Mouse (Mus musculus) intestine, postnatal 0 days (tissue): ENCODE data around the gene Fam43b. TPM values are rescaled to one million over a fixed set of nuclear protein-coding genes. Genes with fewer than 3 reads are reported as not detected.
A peak's percentile ranks its signal among the peaks of the same experiment; 100 is the strongest.

Experiments used
- ATAC-seq: fragments of 200-750 bp; cut with Nextera tagmentation; 2 replicates; pipeline ENCODE4 v1.8.0; 2017; ENCODE audit warnings: mild to moderate bottlenecking, moderate TSS enrichment, moderate library complexity
- H3K27ac ChIP-seq: fragments of 300-500 bp; sonication (generic); 2 replicates; pipeline ENCODE4 v1.5.1; 2014; ENCODE audit warnings: mild to moderate bottlenecking, low read depth, low read length, moderate library complexity
- H3K27me3 ChIP-seq: fragments of 300-500 bp; sonication (generic); replicated peaks from 2 replicates; pipeline ENCODE4 v1.6.1; 2014; ENCODE audit warnings: low read length, mixed read lengths; ENCODE audit not compliant: control insufficient read depth, insufficient read depth
- H3K36me3 ChIP-seq: fragments of 300-500 bp; sonication (generic); 2 replicates; pipeline ENCODE4 v1.6.1; 2014; ENCODE audit warnings: mild to moderate bottlenecking, moderate library complexity; ENCODE audit not compliant: control insufficient read depth, insufficient read depth
- H3K4me1 ChIP-seq: fragments of 300-500 bp; sonication (generic); replicated peaks from 2 replicates; pipeline ENCODE4 v1.6.1; 2014; ENCODE audit warnings: antibody characterized with exemption, low read length, mixed read lengths; ENCODE audit not compliant: control insufficient read depth, insufficient read depth
- H3K4me2 ChIP-seq: fragments of 300-500 bp; sonication (generic); replicated peaks from 2 replicates; pipeline ENCODE4 v1.6.1; 2014; ENCODE audit warnings: low read depth, mild to moderate bottlenecking, moderate library complexity
- H3K4me3 ChIP-seq: fragments of 300-500 bp; sonication (generic); 2 replicates; pipeline ENCODE4 v1.5.1; 2014; ENCODE audit warnings: low read depth, low read length
- H3K9ac ChIP-seq: fragments of 300-500 bp; sonication (generic); 2 replicates; pipeline ENCODE4 v1.6.1; 2014; ENCODE audit warnings: mild to moderate bottlenecking, low read depth, low read length
- H3K9me3 ChIP-seq: fragments of 300-500 bp; sonication (generic); 2 replicates; pipeline ENCODE4 v1.6.1; 2016; ENCODE audit warnings: mixed run types; ENCODE audit not compliant: control insufficient read depth
- CTCF ChIP-seq: sonication (generic); IDR thresholded peaks from 2 replicates; pipeline ENCODE4 v1.5.1; 2016; ENCODE audit warnings: low read depth, mild to moderate bottlenecking, control low read depth, antibody characterized with exemption, moderate library complexity
- WGBS: fragments of 180-500 bp; shearing (Covaris S2); extraction: QIAGEN DNeasy Blood & Tissue Kit; methylation state at CpG from one replicate; pipeline ENCODE4 v1.1.7; 2014; 5-methylcytosine and 5-hydroxymethylcytosine counted together
- polyA plus RNA-seq: library from polyadenylated mRNA; unstranded; fragments of >200 nt; fragmentation: Nextera tagmentation; extraction: Ambion mirVana; gene quantifications from 2 replicates; pipeline ENCODE4 v1.2.1, GENCODE M21; 2015

The Fam43b gene
- polyA plus RNA-seq, 1 experiment from 2014 or later, result not detected

DNA sequence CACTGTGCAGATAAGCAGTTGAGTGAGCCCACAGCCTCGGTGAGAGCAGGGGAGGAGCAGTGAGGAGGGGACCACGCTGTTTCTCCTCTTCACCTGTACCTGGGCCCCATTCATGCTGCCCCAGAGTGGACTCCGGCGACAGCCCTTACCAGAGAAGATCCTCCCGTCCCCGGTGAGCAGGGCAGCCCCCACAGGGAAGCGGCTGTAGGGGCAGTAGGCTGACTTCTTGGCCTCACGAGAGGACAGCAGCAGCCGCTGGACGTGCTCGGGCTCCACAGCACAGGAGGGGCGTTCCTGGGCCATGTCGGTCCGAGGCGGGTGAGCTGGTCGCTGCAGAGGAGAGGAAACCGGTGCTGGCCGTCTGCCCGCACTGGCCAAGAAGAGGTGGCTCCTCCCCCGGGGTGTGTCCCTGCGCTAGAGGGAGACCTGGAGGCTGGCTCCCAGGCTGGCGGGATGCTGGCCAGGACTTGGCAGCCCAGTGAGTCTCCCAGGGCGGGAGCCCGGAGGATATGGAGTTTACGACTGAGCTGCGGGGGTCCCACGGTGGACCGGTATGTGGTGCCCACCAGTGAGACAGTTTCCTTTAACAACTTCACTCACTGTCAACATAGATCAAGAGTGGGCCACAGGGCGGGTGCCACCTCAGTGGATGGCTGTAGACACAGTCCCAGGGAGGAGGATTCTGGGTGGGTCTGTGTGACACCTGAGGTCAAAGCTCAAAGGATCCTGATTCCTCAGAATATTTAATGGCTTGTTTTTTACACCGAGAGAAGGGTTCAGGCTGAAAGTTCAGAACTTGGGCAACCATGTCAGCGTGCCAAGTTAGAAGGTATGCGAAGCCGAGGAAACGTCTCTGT, 28.5 kb downstream of the Fam43b start, which contains the start of gene Cda:
Gene Cda (minus strand): TSS at position 352 of the 857 bp plus-strand sequence.
- peak; percentile 84 for ATAC-seq
- Histone ChIP-seq H3K4me3 (peak within 1 kb of the TSS; percentile 48), H3K27me3 (no peaks in the 10 kb centered on the region), H3K36me3 (no peaks in the 10 kb centered on the region), H3K27ac (0 out of 2 replicates have a peak within 1 kb of the TSS, but pooled peaks have one; percentile 23), H3K4me1 (0 out of 2 replicates have a peak, but pooled peaks cover 4% of the 10 kb centered on the region), H3K4me2 (peak within 1 kb of the TSS; percentile 83), H3K9me3 (no peaks in the 10 kb centered on the region), H3K9ac (peak within 1 kb of the TSS; percentile 46)
- 7% methylated on average over 34 of the region's 34 CpGs for WGBS
- TF ChIP-seq CTCF, result peak; percentile 39

DNA sequence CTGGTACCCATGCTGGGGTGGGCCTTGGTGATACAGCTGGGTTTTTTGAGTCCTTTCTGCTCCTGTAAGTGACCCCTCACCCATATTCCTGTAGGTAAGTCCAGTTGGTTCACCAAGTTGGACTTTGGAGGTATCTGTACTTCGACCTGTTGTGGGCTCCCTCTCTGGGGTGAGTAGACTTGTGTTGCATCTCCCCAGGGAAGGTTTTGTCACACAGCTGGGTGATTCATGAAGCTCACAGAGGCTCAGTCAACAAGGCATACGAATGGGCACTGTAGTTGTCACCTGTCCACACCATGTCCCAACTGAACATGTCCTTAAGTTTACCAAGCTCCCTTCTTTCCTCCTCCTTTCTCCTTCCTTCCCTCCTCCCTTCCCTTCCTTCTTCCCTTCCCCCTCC, 29.8 kb downstream of the Fam43b start:
- Histone ChIP-seq H3K27ac (no peak overlapping the region), H3K4me2 (peak overlapping the region; percentile 83; the same call in 1 of the 2 replicates), H3K4me3 (no peak overlapping the region), H3K9ac (no peak overlapping the region), H3K4me1 (0 out of 2 replicates have a peak, but pooled peaks cover 4% of the 10 kb centered on the region), H3K9me3 (no peaks in the 10 kb centered on the region), H3K36me3 (no peaks in the 10 kb centered on the region), H3K27me3 (no peaks in the 10 kb centered on the region)
- no peak for TF ChIP-seq CTCF
- WGBS, result 56% methylated on average over 2 of the region's 2 CpGs
- ATAC-seq, result peak; percentile 23; the same call in 1 of the 2 replicates

DNA sequence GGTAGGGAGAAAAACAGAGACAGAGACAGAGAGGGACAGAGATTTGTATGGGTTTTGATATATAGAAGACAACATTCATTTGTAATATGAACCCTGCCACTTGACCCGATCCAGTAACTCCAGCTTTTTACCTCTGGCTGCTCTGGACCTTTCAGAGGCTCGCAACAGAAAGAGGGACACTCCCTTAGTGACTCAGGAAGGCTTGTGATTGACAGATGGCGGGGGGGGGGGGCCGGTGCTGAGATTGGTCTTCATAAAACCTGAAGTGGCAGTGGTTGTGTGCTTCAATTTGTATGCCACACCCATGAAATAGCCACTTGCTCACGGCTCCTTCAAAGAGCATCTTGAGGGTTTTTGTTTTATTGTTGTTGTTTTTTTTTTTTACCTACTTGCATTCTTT, 32.8 kb downstream of the Fam43b start:
- Histone ChIP-seq H3K4me3 (no peak overlapping the region), H3K36me3 (no peaks in the 10 kb centered on the region), H3K9ac (no peak overlapping the region), H3K4me1 (0 out of 2 replicates have a peak, but pooled peaks cover 4% of the 10 kb centered on the region), H3K4me2 (no peak overlapping the region), H3K9me3 (no peaks in the 10 kb centered on the region), H3K27ac (no peak overlapping the region), H3K27me3 (no peaks in the 10 kb centered on the region)
- ATAC-seq, result no peak
- no peak for TF ChIP-seq CTCF
- 36% methylated on average over 5 of the region's 5 CpGs for WGBS

DNA sequence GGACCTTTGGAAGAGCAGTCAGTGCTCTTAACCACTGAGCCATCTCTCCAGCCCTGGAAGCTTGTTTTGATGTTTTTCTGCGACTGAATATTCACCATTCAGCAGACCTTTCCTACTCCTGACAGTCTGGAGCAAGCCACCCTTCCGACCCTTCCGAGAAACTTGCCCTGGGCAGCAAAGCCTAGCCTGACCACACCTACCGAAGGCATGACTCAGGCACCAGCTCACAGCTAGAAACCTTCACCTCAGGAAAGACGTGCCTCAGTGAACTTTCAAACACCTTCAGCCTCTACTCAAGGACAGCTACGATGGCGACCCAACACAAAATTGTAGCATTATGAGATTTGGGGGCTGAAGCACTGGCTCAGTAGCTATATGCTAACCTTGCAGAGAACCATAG, 33.4 kb downstream of the Fam43b start:
- H3K27me3 ChIP-seq, result no peaks in the 10 kb centered on the region
- no peak for ATAC-seq
- H3K4me2 ChIP-seq, result no peak overlapping the region
- H3K9me3 ChIP-seq, result no peaks in the 10 kb centered on the region
- H3K27ac ChIP-seq, result no peak overlapping the region
- H3K4me3 ChIP-seq, result no peak overlapping the region
- 63% methylated on average over 7 of the region's 7 CpGs for WGBS
- TF ChIP-seq CTCF, result no peak
- no peaks in the 10 kb centered on the region for H3K36me3 ChIP-seq
- H3K9ac ChIP-seq, result no peak overlapping the region
- H3K4me1 ChIP-seq, result 0 out of 2 replicates have a peak, but pooled peaks cover 1% of the 10 kb centered on the region

DNA sequence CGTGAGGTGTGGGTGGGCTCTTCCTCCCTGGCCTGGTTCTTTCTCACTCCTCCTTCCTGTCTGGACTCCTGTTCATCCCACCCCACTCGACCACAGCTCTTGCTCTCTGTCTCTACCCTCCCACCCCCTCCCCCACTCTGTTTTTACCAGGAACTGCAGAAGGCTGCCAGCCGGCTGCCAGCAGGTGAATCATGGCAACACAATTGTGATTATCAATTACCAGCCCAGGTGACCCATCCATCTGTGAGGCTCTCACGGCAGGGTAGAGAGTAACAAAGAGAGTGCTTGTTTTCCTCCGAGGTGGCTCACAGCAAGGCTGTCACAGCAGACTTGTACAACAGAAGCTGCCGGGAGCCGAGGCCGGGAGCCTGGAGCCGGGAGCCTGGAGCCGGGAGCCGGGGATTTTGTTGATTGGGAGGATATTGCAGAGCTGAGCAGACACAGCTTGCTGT, 34.9 kb downstream of the Fam43b start:
- Histone ChIP-seq H3K9me3 (no peaks in the 10 kb centered on the region), H3K27me3 (no peaks in the 10 kb centered on the region), H3K27ac (no peak overlapping the region), H3K36me3 (no peaks in the 10 kb centered on the region), H3K4me2 (no peak overlapping the region), H3K9ac (no peak overlapping the region), H3K4me3 (no peak overlapping the region), H3K4me1 (no peaks in the 10 kb centered on the region)
- TF ChIP-seq CTCF, result no peak
- 32% methylated on average over 11 of the region's 11 CpGs for whole genome bisulfite sequencing
- ATAC-seq, result no peak

DNA sequence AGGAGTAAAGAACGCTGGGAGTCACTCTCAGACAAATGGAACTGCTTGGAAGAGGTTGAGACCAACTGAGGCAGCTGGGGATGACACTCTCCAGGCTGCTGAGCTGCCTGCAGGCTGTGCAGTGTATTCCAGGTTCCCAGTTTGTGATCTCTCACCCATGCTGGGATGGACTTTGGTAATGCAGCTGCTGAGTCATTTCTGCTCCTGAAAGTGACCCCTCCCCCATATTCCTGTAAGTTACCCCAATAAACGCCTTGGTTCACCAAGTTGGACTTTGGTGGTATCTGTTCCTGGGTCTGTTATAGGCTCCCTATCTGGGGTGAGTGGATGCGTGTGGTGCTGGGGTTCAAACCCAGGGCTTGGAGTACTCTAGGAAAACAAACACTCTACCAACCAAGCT, 38.2 kb downstream of the Fam43b start:
- peak; percentile 14; the same call in 1 of the 2 replicates for ATAC-seq
- no peak overlapping the region for H3K9ac ChIP-seq
- no peaks in the 10 kb centered on the region for H3K4me1 ChIP-seq
- no peak overlapping the region for H3K4me3 ChIP-seq
- no peak overlapping the region for H3K27ac ChIP-seq
- H3K36me3 ChIP-seq, result no peaks in the 10 kb centered on the region
- no peaks in the 10 kb centered on the region for H3K27me3 ChIP-seq
- WGBS, result 59% methylated on average over 3 of the region's 3 CpGs
- H3K4me2 ChIP-seq, result no peak overlapping the region
- no peaks in the 10 kb centered on the region for H3K9me3 ChIP-seq
- no peak for TF ChIP-seq CTCF
